Mouse (Mus musculus) neural tube, embryonic 11.5 days (tissue): ENCODE data around the gene Syna. TPM values are rescaled to one million over a fixed set of nuclear protein-coding genes. Genes with fewer than 3 reads are reported as not detected.
A peak's percentile ranks its signal among the peaks of the same experiment; 100 is the strongest.

Source experiments
- ATAC-seq: fragments of 200-750 bp; cut with Nextera tagmentation; 2 replicates; pipeline ENCODE4 v1.8.0; 2017; ENCODE audit warnings: moderate number of reproducible peaks, mild to moderate bottlenecking, moderate TSS enrichment, moderate library complexity; ENCODE audit not compliant: insufficient read depth, low FRiP score, low TSS enrichment
- DNase-seq: peaks from one replicate; pipeline ENCODE4 v3.0.0-alpha.2; 2015; ENCODE audit warnings: low spot score
- H3K27ac ChIP-seq: fragments of 300-500 bp; sonication (generic); 2 replicates; pipeline ENCODE4 v1.5.1; 2014; ENCODE audit warnings: low read depth, mild to moderate bottlenecking, low read length
- H3K27me3 ChIP-seq: fragments of 300-500 bp; sonication (generic); 2 replicates; pipeline ENCODE4 v1.6.1; 2014; ENCODE audit warnings: mild to moderate bottlenecking, low read length, mixed read lengths; ENCODE audit not compliant: control insufficient read depth, insufficient read depth
- H3K36me3 ChIP-seq: fragments of 300-500 bp; sonication (generic); 2 replicates; pipeline ENCODE4 v1.6.1; 2014; ENCODE audit warnings: mild to moderate bottlenecking, low read length, moderate library complexity, mixed read lengths; ENCODE audit not compliant: control insufficient read depth, insufficient read depth
- H3K4me1 ChIP-seq: fragments of 300-500 bp; sonication (generic); 2 replicates; pipeline ENCODE4 v1.6.1; 2014; ENCODE audit warnings: low read length, mixed read lengths; ENCODE audit not compliant: control insufficient read depth, insufficient read depth
- H3K4me2 ChIP-seq: fragments of 300-500 bp; sonication (generic); 2 replicates; pipeline ENCODE4 v1.6.1; 2014; ENCODE audit warnings: low read depth, mild to moderate bottlenecking, moderate library complexity
- H3K4me3 ChIP-seq: fragments of 300-500 bp; sonication (generic); 2 replicates; pipeline ENCODE4 v1.5.1; 2014; ENCODE audit warnings: low read depth, low read length
- H3K9ac ChIP-seq: fragments of 300-500 bp; sonication (generic); 2 replicates; pipeline ENCODE4 v1.6.1; 2014; ENCODE audit warnings: mild to moderate bottlenecking, low read length
- H3K9me3 ChIP-seq: fragments of 300-500 bp; sonication (generic); 2 replicates; pipeline ENCODE4 v1.6.1; 2016; ENCODE audit warnings: low read length; ENCODE audit not compliant: control insufficient read depth
- WGBS: fragments of 180-500 bp; shearing (Covaris S2); extraction: QIAGEN DNeasy Blood & Tissue Kit; methylation state at CpG from one replicate; pipeline ENCODE4 v1.1.7; 2014; 5-methylcytosine and 5-hydroxymethylcytosine counted together
- polyA plus RNA-seq: library from polyadenylated mRNA; unstranded; fragments of >200 nt; fragmentation: Nextera tagmentation; extraction: Ambion mirVana; gene quantifications from 2 replicates; pipeline ENCODE4 v1.2.1, GENCODE M21; 2014

Gene Syna
- polyA plus RNA-seq, 1 experiment from 2014 or later: not detected

DNA sequence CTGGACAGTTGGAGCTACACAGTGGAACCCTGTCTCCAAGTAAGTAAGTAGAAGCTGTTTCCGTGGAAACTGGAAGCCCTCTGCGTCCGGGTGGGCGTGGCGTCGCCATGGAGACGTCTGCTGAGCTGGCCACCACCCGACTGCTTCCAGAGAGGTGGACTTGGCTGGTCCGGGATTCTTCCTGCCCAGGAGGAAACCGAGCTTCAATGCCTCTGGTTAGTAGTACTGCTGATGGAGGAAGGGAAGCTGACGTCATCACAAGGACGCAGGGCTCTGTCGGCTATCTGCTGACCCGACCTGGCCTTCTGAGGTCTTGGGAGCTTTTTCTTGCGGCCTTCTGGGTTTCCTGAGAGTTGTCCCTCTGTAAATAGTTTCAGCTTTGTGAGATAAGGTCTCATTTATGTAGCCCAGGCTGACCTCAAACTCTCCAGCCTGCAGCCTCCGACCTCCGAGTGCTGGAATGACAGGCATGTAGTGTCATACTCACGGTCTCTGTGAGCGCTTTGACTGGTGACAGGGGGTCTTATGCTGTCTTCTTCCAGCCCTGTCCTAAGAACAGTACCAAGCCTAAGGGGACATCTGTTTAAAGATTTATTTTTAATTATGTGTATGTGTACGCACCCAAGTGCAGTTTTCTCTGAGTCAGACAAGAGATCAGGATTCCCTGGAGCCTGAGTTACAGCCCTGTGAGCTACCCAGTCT, 4.4 kb downstream of the Syna start:
- no peaks in the 10 kb centered on the region for H3K9me3 ChIP-seq
- 16% methylated on average over 20 of the region's 20 CpGs for WGBS
- H3K4me1 ChIP-seq: peaks cover 19% of the 10 kb centered on the region
- no peaks in the 10 kb centered on the region for H3K36me3 ChIP-seq
- DNase-seq (peak; percentile 86), ATAC-seq (peak; percentile 18; the same call in 1 of the 2 replicates)
- H3K27me3 ChIP-seq: no peaks in the 10 kb centered on the region
- H3K4me2 ChIP-seq: peak overlapping the region; percentile 33
- H3K9ac ChIP-seq: no peak overlapping the region; the same call in 1 of the 2 replicates
- no peak overlapping the region for H3K4me3 ChIP-seq
- 0 out of 2 replicates have a peak overlapping the region, but pooled peaks have one; percentile 8 for H3K27ac ChIP-seq

DNA sequence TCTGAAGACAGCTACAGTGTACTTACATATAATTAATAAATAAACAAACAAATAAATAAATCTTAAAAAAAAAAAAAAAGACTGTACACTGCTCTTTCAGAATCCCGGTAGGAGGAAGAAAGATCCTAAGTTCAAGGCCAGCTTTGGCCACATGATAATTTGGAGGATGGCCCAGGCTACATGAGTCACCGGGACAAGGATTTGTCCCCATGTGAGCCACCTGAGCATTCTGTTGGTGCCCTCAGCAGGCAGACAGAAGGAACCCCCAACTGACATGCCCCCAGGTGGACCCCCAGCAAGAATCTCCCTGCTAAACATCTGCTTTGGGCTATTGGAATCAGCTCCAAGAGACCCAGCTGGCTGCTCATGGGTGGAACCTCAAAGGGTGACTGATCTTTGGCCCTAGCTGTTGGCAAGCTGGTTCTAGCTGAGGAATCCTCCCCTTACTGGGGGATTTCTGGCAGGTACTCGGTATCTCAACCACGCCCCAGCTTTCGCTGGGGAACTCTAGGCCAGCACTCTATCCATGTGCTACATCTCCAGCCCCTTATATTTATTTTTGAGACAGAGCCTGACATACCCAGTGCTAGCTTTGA, 5.9 kb downstream of the Syna start:
- H3K27me3 ChIP-seq: no peaks in the 10 kb centered on the region
- ATAC-seq (no peak), DNase-seq (no peak)
- no peaks in the 10 kb centered on the region for H3K36me3 ChIP-seq
- H3K4me2 ChIP-seq: no peak overlapping the region
- H3K27ac ChIP-seq: no peak overlapping the region
- H3K9me3 ChIP-seq: no peaks in the 10 kb centered on the region
- peaks cover 22% of the 10 kb centered on the region for H3K4me1 ChIP-seq
- WGBS: 91% methylated on average over 5 of the region's 5 CpGs
- no peak overlapping the region for H3K4me3 ChIP-seq
- H3K9ac ChIP-seq: no peak overlapping the region

DNA sequence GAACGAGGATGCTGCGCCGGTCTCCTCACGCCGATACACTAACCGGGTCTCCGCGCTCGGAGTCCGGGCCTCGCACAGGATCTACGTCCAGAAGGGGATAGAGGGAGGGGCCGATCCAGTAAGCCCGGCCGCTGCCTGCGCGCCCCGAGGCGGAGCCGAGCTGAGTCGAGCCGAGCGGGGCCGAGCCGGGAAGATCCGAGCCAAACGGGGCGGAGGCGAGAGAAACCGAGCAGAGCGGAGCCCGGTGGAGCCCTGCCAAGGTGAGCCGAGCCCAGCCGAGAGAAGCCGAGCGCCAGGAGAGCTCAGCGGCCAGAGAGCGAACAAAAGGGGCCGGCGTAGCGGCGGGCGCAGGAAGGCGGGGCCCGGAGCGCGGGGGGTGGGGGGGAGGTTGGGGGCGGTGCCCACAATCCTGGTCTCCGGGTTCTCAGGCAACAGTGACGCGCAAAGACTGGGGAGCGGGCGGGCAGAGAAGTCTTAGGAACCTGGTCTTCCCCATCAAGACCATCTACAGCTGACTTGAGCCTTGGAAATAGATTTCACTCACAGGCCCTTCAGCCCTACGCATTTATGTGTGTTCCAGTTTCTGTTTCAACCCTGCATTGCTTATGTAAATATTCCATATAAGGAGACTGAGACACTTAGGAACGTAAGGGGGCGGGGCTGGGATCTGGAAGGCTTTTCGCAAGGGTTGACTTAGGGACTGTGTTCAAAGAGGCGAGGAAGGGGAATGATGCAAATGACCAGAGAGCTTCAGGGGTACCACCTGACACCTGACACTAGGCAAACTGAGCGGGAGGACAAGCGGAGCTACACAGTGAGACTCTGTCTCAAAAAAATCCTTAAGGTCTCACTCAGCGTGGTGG, 7.6 kb downstream of the Syna start, which contains the start of gene Clip2:
Gene Clip2, minus strand, starts transcription at position 325 of the 863 bp plus-strand sequence.
- H3K9me3 ChIP-seq: no peaks in the 10 kb centered on the region
- peaks cover 22% of the 10 kb centered on the region for H3K4me1 ChIP-seq
- H3K9ac ChIP-seq: peak within 1 kb of the TSS; percentile 96
- H3K27ac ChIP-seq: peak within 1 kb of the TSS; percentile 97
- peak within 1 kb of the TSS; percentile 95 for H3K4me3 ChIP-seq
- WGBS: under 1% methylated on average over 59 of the region's 61 CpGs
- no peaks in the 10 kb centered on the region for H3K36me3 ChIP-seq
- DNase-seq (peak; percentile 93), ATAC-seq (peak; percentile 87)
- peak within 1 kb of the TSS; percentile 96 for H3K4me2 ChIP-seq
- no peaks in the 10 kb centered on the region for H3K27me3 ChIP-seq

DNA sequence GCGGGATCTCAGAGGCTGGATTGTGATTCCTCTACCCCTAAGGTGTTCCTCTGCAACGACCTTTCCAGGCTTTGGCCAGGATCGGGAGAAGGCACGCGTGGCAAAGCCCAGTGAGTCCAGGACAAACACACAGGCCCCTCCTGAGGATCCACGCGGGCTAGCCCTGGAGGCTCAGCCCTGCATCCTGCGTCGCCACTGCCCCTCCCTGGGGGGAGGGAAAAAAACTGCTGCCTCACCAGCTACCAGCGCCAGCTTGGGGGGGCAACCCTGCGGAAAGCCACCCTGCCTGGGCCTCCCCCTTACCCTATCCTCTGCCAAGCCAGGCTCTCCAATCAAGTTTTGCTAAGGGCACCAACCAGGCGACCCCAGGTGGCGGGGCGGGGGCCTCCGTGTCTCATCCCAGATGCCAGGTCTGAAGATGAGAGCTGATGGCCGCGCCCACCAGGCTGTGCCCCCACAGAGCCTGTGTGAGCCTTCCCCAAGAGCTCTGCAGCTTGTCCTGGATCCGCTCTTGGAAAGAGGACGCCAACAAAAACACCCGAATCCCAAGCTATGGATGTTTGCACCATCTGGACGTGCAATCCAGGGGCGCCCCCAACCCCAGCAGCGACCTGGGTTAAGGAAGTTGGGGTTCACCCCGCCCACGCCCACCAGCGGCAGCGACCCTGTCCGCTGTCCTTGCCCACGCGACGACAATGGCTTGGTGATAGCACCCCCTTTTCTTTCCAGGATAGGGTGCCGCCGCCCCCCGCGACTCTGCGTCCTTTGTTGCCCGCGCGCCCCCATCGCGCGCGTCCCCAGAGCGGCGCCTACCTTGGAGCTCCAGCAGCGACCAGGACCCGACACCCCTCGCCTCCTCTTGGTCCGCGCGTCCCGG, 8.5 kb downstream of the Syna start:
- peaks cover 22% of the 10 kb centered on the region for H3K4me1 ChIP-seq
- H3K9me3 ChIP-seq: no peaks in the 10 kb centered on the region
- no peaks in the 10 kb centered on the region for H3K27me3 ChIP-seq
- H3K4me2 ChIP-seq: peak overlapping the region; percentile 96
- peak overlapping the region; percentile 97 for H3K27ac ChIP-seq
- WGBS: 1% methylated on average over 50 of the region's 52 CpGs
- no peaks in the 10 kb centered on the region for H3K36me3 ChIP-seq
- peak; percentile 10 for ATAC-seq
- H3K9ac ChIP-seq: peak overlapping the region; percentile 96
- peak; percentile 65 for DNase-seq
- H3K4me3 ChIP-seq: peak overlapping the region; percentile 95

DNA sequence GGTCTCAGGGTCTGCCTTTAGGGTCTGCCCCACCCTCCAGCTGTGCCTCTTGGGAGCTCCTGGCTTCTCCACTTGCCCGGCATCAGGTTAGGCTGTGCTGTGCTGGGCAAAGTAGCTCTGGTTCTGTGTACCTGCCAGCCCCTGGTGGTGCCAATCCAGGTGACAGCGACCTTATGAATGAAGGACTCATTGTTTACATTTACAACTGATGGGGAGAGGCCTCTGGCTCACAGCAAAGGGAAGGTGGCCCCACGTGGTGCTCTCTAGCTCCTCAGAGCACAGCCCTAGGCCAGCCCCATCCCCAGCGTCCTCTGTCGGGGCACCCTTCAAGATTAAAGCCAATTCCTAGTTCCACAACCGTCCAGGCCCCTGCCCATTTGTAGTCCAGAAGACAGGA, 9.1 kb downstream of the Syna start:
- Histone ChIP-seq H3K4me2 (peak overlapping the region; percentile 96), H3K9ac (peak overlapping the region; percentile 96), H3K4me1 (peaks cover 20% of the 10 kb centered on the region), H3K36me3 (no peaks in the 10 kb centered on the region), H3K27me3 (no peaks in the 10 kb centered on the region), H3K4me3 (peak overlapping the region; percentile 95), H3K9me3 (no peaks in the 10 kb centered on the region), H3K27ac (peak overlapping the region; percentile 97)
- ATAC-seq: no peak
- peak; percentile 17 for DNase-seq
- 7% methylated on average over 6 of the region's 6 CpGs for WGBS

DNA sequence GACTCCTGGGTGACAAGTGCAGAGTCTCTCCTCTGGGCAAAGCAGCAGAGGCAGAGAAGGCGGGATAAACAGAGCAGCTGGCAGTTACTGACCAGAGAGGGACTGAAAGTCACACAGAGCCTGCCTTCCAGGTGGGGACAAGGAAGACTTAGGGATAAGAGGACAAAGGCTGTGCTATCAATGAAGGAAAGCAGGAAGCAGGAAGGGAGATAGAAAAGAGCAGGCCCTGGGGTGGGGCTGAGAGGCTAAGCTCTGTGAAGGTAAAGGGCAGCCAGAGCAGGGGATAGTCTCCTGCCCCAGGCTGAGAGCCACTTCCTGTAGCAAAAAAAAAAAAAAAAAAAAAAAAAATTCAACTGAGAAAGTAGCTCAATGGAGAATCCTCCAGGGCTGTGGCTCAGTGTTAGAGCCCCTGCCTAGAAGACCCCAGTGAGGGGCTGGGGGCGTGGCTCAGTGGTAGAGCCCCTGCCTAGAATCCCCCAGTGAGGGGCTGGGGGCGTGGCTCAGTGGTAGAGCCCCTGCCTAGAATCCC, 10.3 kb downstream of the Syna start:
- Histone ChIP-seq H3K27ac (no peak overlapping the region), H3K27me3 (no peaks in the 10 kb centered on the region), H3K4me2 (no peak overlapping the region), H3K36me3 (no peaks in the 10 kb centered on the region), H3K4me3 (no peak overlapping the region; the same call in 1 of the 2 replicates), H3K9ac (no peak overlapping the region), H3K9me3 (no peaks in the 10 kb centered on the region), H3K4me1 (peaks cover 13% of the 10 kb centered on the region)
- DNase-seq (no peak), ATAC-seq (no peak)
- 95% methylated on average over 2 of the region's 3 CpGs for WGBS

DNA sequence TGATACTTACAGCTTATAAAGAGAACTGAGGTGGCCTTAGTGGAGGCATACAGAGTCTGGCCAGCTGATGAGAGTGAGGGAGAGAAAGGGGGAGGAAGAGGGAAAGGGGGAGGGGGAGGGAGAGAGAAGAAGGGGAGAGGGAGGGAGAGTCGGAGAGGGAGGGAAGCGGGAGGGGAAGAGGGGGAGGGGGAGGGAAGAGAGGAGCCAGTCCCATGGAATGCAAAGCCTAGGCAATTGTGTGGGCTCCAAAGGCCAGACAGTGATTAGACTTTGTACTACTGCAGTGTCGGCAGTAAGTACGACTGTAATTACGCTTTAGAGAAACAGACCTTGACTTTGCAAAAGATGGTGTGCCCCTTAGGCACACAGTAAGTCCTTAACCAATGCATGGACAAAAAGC, 11.7 kb downstream of the Syna start:
- DNase-seq: no peak
- ATAC-seq: no peak
- Histone ChIP-seq H3K9ac (no peak overlapping the region), H3K4me3 (no peak overlapping the region), H3K36me3 (no peaks in the 10 kb centered on the region), H3K27ac (no peak overlapping the region), H3K27me3 (no peaks in the 10 kb centered on the region), H3K4me2 (no peak overlapping the region), H3K9me3 (no peaks in the 10 kb centered on the region), H3K4me1 (peaks cover 13% of the 10 kb centered on the region)
- WGBS: 56% methylated on average over 5 of the region's 5 CpGs

DNA sequence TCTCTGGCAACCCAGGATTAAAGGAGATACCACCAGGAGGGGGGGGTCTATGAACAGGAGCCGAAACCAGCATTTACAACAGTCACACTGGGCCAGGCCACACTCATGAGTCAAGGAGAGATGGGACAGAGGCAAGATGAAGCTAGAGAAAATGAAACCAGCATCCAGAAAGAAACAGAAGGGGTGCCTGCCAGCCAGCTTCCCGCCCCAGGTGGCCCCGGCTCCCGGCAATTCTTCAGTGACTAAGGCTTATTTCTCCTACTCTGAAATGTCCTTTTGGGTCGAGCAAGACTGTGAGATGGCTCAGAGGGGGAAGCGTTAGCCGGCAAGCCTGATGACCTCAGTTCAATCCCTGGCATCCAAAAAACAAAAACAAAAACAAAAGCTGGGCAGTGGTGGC, 13.2 kb downstream of the Syna start:
- peaks cover 13% of the 10 kb centered on the region for H3K4me1 ChIP-seq
- H3K4me3 ChIP-seq: no peak overlapping the region
- no peak overlapping the region for H3K9ac ChIP-seq
- no peak overlapping the region for H3K27ac ChIP-seq
- DNase-seq (no peak), ATAC-seq (no peak)
- no peak overlapping the region for H3K4me2 ChIP-seq
- H3K27me3 ChIP-seq: no peaks in the 10 kb centered on the region
- no peaks in the 10 kb centered on the region for H3K9me3 ChIP-seq
- 87% methylated on average over 7 of the region's 7 CpGs for WGBS
- H3K36me3 ChIP-seq: no peaks in the 10 kb centered on the region
